Mouse (Mus musculus) limb, embryonic 14.5 days (tissue): ENCODE results near the gene Gm45713. TPM values are rescaled to one million over a fixed set of nuclear protein-coding genes. Genes with fewer than 3 reads are reported as not detected.
A peak's percentile ranks its signal among the peaks of the same experiment; 100 is the strongest.

ENCODE experiments used
- ATAC-seq: fragments of 200-750 bp; cut with Nextera tagmentation; 2 replicates; pipeline ENCODE4 v1.8.0; 2017; ENCODE audit warnings: low read depth, moderate number of reproducible peaks, moderate TSS enrichment; ENCODE audit not compliant: low FRiP score
- DNase-seq: peaks from one replicate; pipeline ENCODE4 v3.0.0-alpha.2; 2015; ENCODE audit warnings: low spot score
- H3K27ac ChIP-seq: fragments of 300-500 bp; sonication (generic); replicated peaks from 2 replicates; pipeline ENCODE4 v1.5.1; 2014; ENCODE audit warnings: low read depth, mild to moderate bottlenecking, low read length, moderate library complexity, mixed read lengths
- H3K27me3 ChIP-seq: fragments of 300-500 bp; sonication (generic); 2 replicates; pipeline ENCODE4 v1.6.1; 2014; ENCODE audit warnings: low read length, mixed read lengths; ENCODE audit not compliant: control insufficient read depth, insufficient read depth
- H3K36me3 ChIP-seq: fragments of 300-500 bp; sonication (generic); 2 replicates; pipeline ENCODE4 v1.6.1; 2014; ENCODE audit warnings: mild to moderate bottlenecking, low read length, moderate library complexity, mixed read lengths; ENCODE audit not compliant: control insufficient read depth, insufficient read depth
- H3K4me1 ChIP-seq: fragments of 300-500 bp; sonication (generic); 2 replicates; pipeline ENCODE4 v1.6.1; 2014; ENCODE audit warnings: antibody characterized with exemption, low read length, mixed read lengths; ENCODE audit not compliant: control insufficient read depth, insufficient read depth
- H3K4me2 ChIP-seq: fragments of 300-500 bp; sonication (generic); replicated peaks from 2 replicates; pipeline ENCODE4 v1.6.1; 2014; ENCODE audit warnings: low read depth, mild to moderate bottlenecking, low read length, moderate library complexity; ENCODE audit not compliant: severe bottlenecking
- H3K4me3 ChIP-seq: fragments of 300-500 bp; sonication (generic); replicated peaks from 2 replicates; pipeline ENCODE4 v1.5.1; 2014; ENCODE audit warnings: low read length
- H3K9ac ChIP-seq: fragments of 300-500 bp; sonication (generic); 2 replicates; pipeline ENCODE4 v1.6.1; 2014; ENCODE audit warnings: mild to moderate bottlenecking, low read depth, low read length, moderate library complexity; ENCODE audit not compliant: severe bottlenecking
- H3K9me3 ChIP-seq: fragments of 300-500 bp; sonication (generic); 2 replicates; pipeline ENCODE4 v1.6.1; 2016; ENCODE audit warnings: low read length; ENCODE audit not compliant: control insufficient read depth
- POLR2A ChIP-seq: fragments of 200-500 bp; IDR thresholded peaks from 2 replicates; pipeline ENCODE4 v1.8.0; 2012; ENCODE audit warnings: inconsistent platforms, mild to moderate bottlenecking, moderate library complexity, borderline replicate concordance; ENCODE audit not compliant: insufficient read depth, insufficient read length; ENCODE audit errors: extremely low read depth
- WGBS: fragments of 180-500 bp; shearing (Covaris S2); extraction: QIAGEN DNeasy Blood & Tissue Kit; methylation state at CpG from one replicate; pipeline ENCODE4 v1.1.7; 2014; 5-methylcytosine and 5-hydroxymethylcytosine counted together
- polyA plus RNA-seq, 2 experiments: library from polyadenylated mRNA; depleted of rRNA in 1 of 2; stranded (reverse) in 1 of 2; unstranded in 1 of 2; fragments of >200 nt; fragmentation: Nextera tagmentation in 1 of 2; extraction: Ambion mirVana in 1 of 2; gene quantifications; 2 replicates each; pipeline versions ENCODE4 v1.2.1 to v1.2.3; 2012 to 2014

Gene Gm45713
- polyA plus RNA-seq, 2 experiments: 0.31 to 1.4 TPM

- WGBS: 95% methylated on average over 6 of the region's 6 CpGs
- no peak for DNase-seq
- TF ChIP-seq POLR2A: no peak
- Histone ChIP-seq H3K27ac (no peak overlapping the region), H3K4me3 (no peak overlapping the region), H3K4me1 (0 out of 2 replicates have a peak, but pooled peaks cover 4% of the 10 kb centered on the region), H3K9me3 (no peaks in the 10 kb centered on the region), H3K4me2 (no peak overlapping the region), H3K36me3 (peaks cover 28% of the 10 kb centered on the region), H3K27me3 (peaks cover 30% of the 10 kb centered on the region), H3K9ac (no peak overlapping the region)
- ATAC-seq: no peak
These were observed 24.3 kb upstream of the Gm45713 start for GRCm38 (mm10) chr7:45160316-45160800.

GRCm38 (mm10) chr7:45158991-45159390 is 23.0 kb upstream of the Gm45713 start:
- Histone ChIP-seq H3K4me3 (no peak overlapping the region), H3K27ac (no peak overlapping the region), H3K27me3 (peaks cover 16% of the 10 kb centered on the region), H3K9ac (no peak overlapping the region), H3K4me2 (no peak overlapping the region), H3K9me3 (no peaks in the 10 kb centered on the region), H3K36me3 (peaks cover 28% of the 10 kb centered on the region), H3K4me1 (peaks cover 3% of the 10 kb centered on the region; the same call in 1 of the 2 replicates)
- TF ChIP-seq POLR2A: no peak
- ATAC-seq: no peak
- no peak for DNase-seq
- WGBS: 90% methylated on average over 6 of the region's 6 CpGs

- Histone ChIP-seq H3K27me3 (peaks cover 1% of the 10 kb centered on the region; the same call in 1 of the 2 replicates), H3K9ac (no peak overlapping the region), H3K36me3 (peaks cover 28% of the 10 kb centered on the region), H3K4me1 (peaks cover 2% of the 10 kb centered on the region; the same call in 1 of the 2 replicates), H3K4me3 (no peak overlapping the region), H3K9me3 (no peaks in the 10 kb centered on the region), H3K4me2 (no peak overlapping the region), H3K27ac (no peak overlapping the region)
- ATAC-seq: no peak
- no peak for TF ChIP-seq POLR2A
- 90% methylated on average over 14 of the region's 14 CpGs for whole genome bisulfite sequencing
- no peak for DNase-seq
These were observed 21.4 kb upstream of the Gm45713 start for GRCm38 (mm10) chr7:45157459-45157858.

GRCm38 (mm10) chr7:45156206-45156605 is 20.2 kb upstream of the Gm45713 start:
- H3K4me3 ChIP-seq: no peak overlapping the region
- H3K9ac ChIP-seq: no peak overlapping the region
- no peaks in the 10 kb centered on the region for H3K9me3 ChIP-seq
- DNase-seq (no peak), ATAC-seq (no peak)
- no peaks in the 10 kb centered on the region for H3K27me3 ChIP-seq
- no peak overlapping the region for H3K4me2 ChIP-seq
- 95% methylated on average over 15 of the region's 15 CpGs for WGBS
- no peak for TF ChIP-seq POLR2A
- H3K27ac ChIP-seq: no peak overlapping the region
- peaks cover 28% of the 10 kb centered on the region for H3K36me3 ChIP-seq
- peaks cover 5% of the 10 kb centered on the region for H3K4me1 ChIP-seq

GRCm38 (mm10) chr7:45155590-45155989 is 19.6 kb upstream of the Gm45713 start:
- H3K27me3 ChIP-seq: no peaks in the 10 kb centered on the region
- peaks cover 5% of the 10 kb centered on the region for H3K4me1 ChIP-seq
- no peak for TF ChIP-seq POLR2A
- no peaks in the 10 kb centered on the region for H3K9me3 ChIP-seq
- 84% methylated on average over 9 of the region's 9 CpGs for WGBS
- H3K4me3 ChIP-seq: no peak overlapping the region; the same call in 1 of the 2 replicates
- no peak for DNase-seq
- H3K27ac ChIP-seq: 0 out of 2 replicates have a peak overlapping the region, but pooled peaks have one; percentile 13
- H3K4me2 ChIP-seq: peak overlapping the region; percentile 53; the same call in 1 of the 2 replicates
- peaks cover 27% of the 10 kb centered on the region for H3K36me3 ChIP-seq
- no peak overlapping the region for H3K9ac ChIP-seq
- ATAC-seq: no peak
